Mouse (Mus musculus) heart, adult 18-20 months (tissue): ENCODE measurements around the gene Lyve1. TPM values are rescaled to one million over a fixed set of nuclear protein-coding genes. Genes with fewer than 3 reads are reported as not detected.

Source experiments
- DNase-seq, 2 experiments: peaks; one replicate each; pipeline ENCODE4 v3.0.0; 2021 to 2022; ENCODE audit warnings: mixed read lengths in 1 of 2
- total RNA-seq, 2 experiments: library from RNA; stranded (reverse); gene quantifications; 2 replicates each; pipeline ENCODE4 v1.2.3; 2021

Lyve1 gene
- total RNA-seq, 2 experiments from 2014 or later = 22.8 to 26.2 TPM

- DNase-seq = no peak
These were observed 8.5 kb downstream of the Lyve1 start for GRCm38 (mm10) chr7:110854519-110854918.

GRCm38 (mm10) chr7:110853611-110854010 is 9.4 kb downstream of the Lyve1 start:
- DNase-seq = no peak

- DNase-seq = no peak
These were observed 11.4 kb downstream of the Lyve1 start for GRCm38 (mm10) chr7:110851541-110852203.

GRCm38 (mm10) chr7:110848371-110848770 is 14.7 kb downstream of the Lyve1 start:
- no peak for DNase-seq

GRCm38 (mm10) chr7:110847321-110847720 is 15.7 kb downstream of the Lyve1 start:
- DNase-seq = no peak

- DNase-seq = peak; percentile 94
These were observed 18.8 kb downstream of the Lyve1 start, which contains the start of gene Rnf141 for GRCm38 (mm10) chr7:110843916-110844874. Gene Rnf141, minus strand, starts transcription at chr7:110844457.

- DNase-seq = no peak
These were observed 22.7 kb downstream of the Lyve1 start for GRCm38 (mm10) chr7:110840332-110840731.

GRCm38 (mm10) chr7:110834522-110834921 is 28.5 kb downstream of the Lyve1 start:
- DNase-seq = no peak

GRCm38 (mm10) chr7:110834018-110834417 is 29.0 kb downstream of the Lyve1 start:
- no peak for DNase-seq

GRCm38 (mm10) chr7:110833024-110833423 is 30.0 kb downstream of the Lyve1 start:
- no peak for DNase-seq

GRCm38 (mm10) chr7:110823995-110824953 is 38.8 kb downstream of the Lyve1 start:
- DNase-seq = no peak

GRCm38 (mm10) chr7:110823593-110823992 is 39.4 kb downstream of the Lyve1 start:
- no peak for DNase-seq

GRCm38 (mm10) chr7:110823076-110823475 is 40.0 kb downstream of the Lyve1 start:
- no peak for DNase-seq

GRCm38 (mm10) chr7:110822055-110822454 is 41.0 kb downstream of the Lyve1 start:
- no peak for DNase-seq

- peak; percentile 72 to 77 for DNase-seq
These were observed 41.4 kb downstream of the Lyve1 start for GRCm38 (mm10) chr7:110821653-110822052.

GRCm38 (mm10) chr7:110821068-110821467 is 42.0 kb downstream of the Lyve1 start:
- DNase-seq = peak in 1 of 2 experiments; percentile 45

- no peak for DNase-seq
These were observed 44.2 kb downstream of the Lyve1 start for GRCm38 (mm10) chr7:110818787-110819350.

- DNase-seq = peak; percentile 61 to 78
These were observed 44.8 kb downstream of the Lyve1 start for GRCm38 (mm10) chr7:110818206-110818605.

- DNase-seq = peak; percentile 53 to 75
These were observed 47.0 kb downstream of the Lyve1 start for GRCm38 (mm10) chr7:110816037-110816436.

- DNase-seq = no peak
These were observed 49.1 kb downstream of the Lyve1 start for GRCm38 (mm10) chr7:110813983-110814382.

- DNase-seq = no peak
These were observed 51.5 kb downstream of the Lyve1 start for GRCm38 (mm10) chr7:110811529-110811928.

GRCm38 (mm10) chr7:110810995-110811394 is 52.0 kb downstream of the Lyve1 start:
- no peak for DNase-seq
